In genomic region chr11:8663444-8664392, GRCm38 (mm10) we compare ENCODE assay signal across 8 mouse cellular contexts. TPM values are rescaled to one million over a fixed set of nuclear protein-coding genes. Genes with fewer than 3 reads are reported as not detected.
DNase-seq lines count a peak whose midpoint lies in the region; ATAC-seq and TF ChIP-seq lines count a peak whose summit lies in the region.

No protein-coding gene starts in this region.

- under 1% methylated on average over 52 of the region's 52 CpGs for WGBS in intestine, embryonic 14.5 days
- WGBS in liver, embryonic 14.5 days (ENCODE audit: insufficient replicate concordance): 2% methylated on average over 44 of the region's 52 CpGs
- under 1% methylated on average over 52 of the region's 52 CpGs for WGBS in neural tube, embryonic 12.5 days

- ATAC-seq in frontal cortex, adult (ENCODE audit: low TSS enrichment): peak; percentile 33; the same call in 1 of the 2 replicates
- ATAC-seq in intestine, embryonic 14.5 days (replicated peaks; ENCODE audit: low FRiP score, low TSS enrichment, low read depth): peak; percentile 92
- ATAC-seq in liver, embryonic 14.5 days (ENCODE audit: insufficient read depth): peak; percentile 79
- ATAC-seq in neural tube, embryonic 12.5 days (ENCODE audit: low FRiP score, low read depth): peak; percentile 67

- peak overlapping the region; percentile 74 for H3K4me2 ChIP-seq in intestine, embryonic 14.5 days (ENCODE audit: low read length)
- H3K4me2 ChIP-seq in liver, embryonic 14.5 days (ENCODE audit: low read depth): peak overlapping the region; percentile 77
- peak overlapping the region; percentile 95 for H3K4me2 ChIP-seq in neural tube, embryonic 12.5 days (replicated peaks)

- H3K27me3 ChIP-seq in intestine, embryonic 14.5 days (replicated peaks; ENCODE audit: control insufficient read depth, insufficient read depth, low read length): no peaks in the 10 kb centered on the region
- H3K27me3 ChIP-seq in liver, embryonic 14.5 days (ENCODE audit: control insufficient read depth, insufficient read depth, low read length): peaks cover 11% of the 10 kb centered on the region
- H3K27me3 ChIP-seq in neural tube, embryonic 12.5 days (replicated peaks): peaks cover 7% of the 10 kb centered on the region; the same call in 1 of the 2 replicates

- H3K4me1 ChIP-seq in brown adipose tissue, adult 24 weeks (ENCODE audit: control insufficient read depth, insufficient read depth, insufficient read length, low read length): 0 out of 2 replicates have a peak, but pooled peaks cover 5% of the 10 kb centered on the region
- H3K4me1 ChIP-seq in intestine, embryonic 14.5 days (replicated peaks; ENCODE audit: control insufficient read depth, insufficient read depth, low read length): peaks cover 46% of the 10 kb centered on the region
- H3K4me1 ChIP-seq in liver, embryonic 14.5 days (replicated peaks; ENCODE audit: control insufficient read depth in 2 of 2, insufficient read depth in 2 of 2, low read length in 1 of 2): 0 out of 4 replicates have a peak, but pooled peaks cover 0 to 3% of the 10 kb centered on the region in 2 experiments
- H3K4me1 ChIP-seq in neural tube, embryonic 12.5 days: peaks cover 21% of the 10 kb centered on the region; the same call in 1 of the 2 replicates

- peaks cover 11% of the 10 kb centered on the region; the same call in 1 of the 2 replicates for H3K36me3 ChIP-seq in intestine, embryonic 14.5 days (ENCODE audit: control insufficient read depth, insufficient read depth, low read length)
- H3K36me3 ChIP-seq in liver, embryonic 14.5 days (replicated peaks; ENCODE audit: control insufficient read depth, insufficient read depth, low read depth): no peaks in the 10 kb centered on the region
- H3K36me3 ChIP-seq in neural tube, embryonic 12.5 days: no peaks in the 10 kb centered on the region

- H3K9ac ChIP-seq in intestine, embryonic 14.5 days (ENCODE audit: low read length): peak overlapping the region; percentile 97
- H3K9ac ChIP-seq in liver, embryonic 14.5 days (replicated peaks): peak overlapping the region; percentile 59
- peak overlapping the region; percentile 83 for H3K9ac ChIP-seq in neural tube, embryonic 12.5 days

- no peak for TF ChIP-seq CTCF in liver, embryonic 14.5 days (IDR thresholded peaks at IDR 0.05; ENCODE audit: low read depth)

- peak overlapping the region; percentile 91 for H3K4me3 ChIP-seq in brown adipose tissue, adult 24 weeks (ENCODE audit: insufficient read depth, low read depth, low read length)
- peak overlapping the region; percentile 85 for H3K4me3 ChIP-seq in intestine, embryonic 14.5 days (ENCODE audit: low read depth, low read length)
- peak overlapping the region; percentile 59 to 61 for H3K4me3 ChIP-seq in liver, embryonic 14.5 days (ENCODE audit: insufficient read depth in 1 of 2, low read depth in 2 of 2, low read length in 2 of 2)
- peak overlapping the region; percentile 69 for H3K4me3 ChIP-seq in neural tube, embryonic 12.5 days

- H3K9me3 ChIP-seq in intestine, embryonic 14.5 days (ENCODE audit: control insufficient read depth, low read length): 0 out of 2 replicates have a peak, but pooled peaks cover 2% of the 10 kb centered on the region
- no peaks in the 10 kb centered on the region for H3K9me3 ChIP-seq in liver, embryonic 14.5 days (ENCODE audit: control insufficient read depth, low read length)
- H3K9me3 ChIP-seq in neural tube, embryonic 12.5 days: no peaks in the 10 kb centered on the region; the same call in 1 of the 2 replicates

- no peak for TF ChIP-seq EP300 in liver, embryonic 14.5 days (IDR thresholded peaks at IDR 0.05; ENCODE audit: low read depth)

- no peak for DNase-seq in frontal cortex, postnatal 25 days (ENCODE audit: low spot score in 2 of 2)
- peak; percentile 35 for DNase-seq in gastrocnemius, postnatal 25 days
- DNase-seq in intestine, embryonic 14.5 days (ENCODE audit: low spot score): peak; percentile 91
- no peak for DNase-seq in liver, embryonic 14.5 days (ENCODE audit: low read depth in 3 of 3, low spot score in 3 of 3)
- DNase-seq in thymus, postnatal 14 days: peak; percentile 56

- peak overlapping the region; percentile 31; the same call in 1 of the 2 replicates for H3K27ac ChIP-seq in brown adipose tissue, adult 24 weeks (replicated peaks; ENCODE audit: low read depth, low read length)
- peak overlapping the region; percentile 97 for H3K27ac ChIP-seq in intestine, embryonic 14.5 days (ENCODE audit: low read depth)
- no peak overlapping the region for H3K27ac ChIP-seq in liver, embryonic 14.5 days
- no peak overlapping the region for H3K27ac ChIP-seq in neural tube, embryonic 12.5 days

RNA-seq across cellular contexts. Expression of gene Tns3, which starts 0.6 kb away (rescaled TPM):
- polyA plus RNA-seq in brown adipose tissue, adult 24 weeks (2012; ENCODE audit: insufficient read depth, insufficient read length, missing spikeins): 3.0 TPM in 2 replicates
- 1 to 10 TPM; 6.6 to 7.1 TPM for total RNA-seq in gastrocnemius, postnatal 25 days (2021)
- polyA plus RNA-seq in intestine, embryonic 14.5 days (2014; fragmentation: Nextera tagmentation; extraction: Ambion mirVana): 25.7 and 26.7 TPM in 2 replicates
- polyA plus RNA-seq in liver, embryonic 14.5 days (2012; rRNA removed): 3.0 and 3.4 TPM in 2 replicates
- polyA plus RNA-seq in liver, embryonic 14.5 days (2014; fragmentation: Nextera tagmentation; extraction: Ambion mirVana): 2.0 TPM in 2 replicates
- 12.4 and 12.6 TPM in 2 replicates for polyA plus RNA-seq in neural tube, embryonic 12.5 days (2016; fragmentation: Nextera tagmentation; extraction: Ambion mirVana)

Comparison
In these comparisons a context has a peak if more than half of its experiments do, and no peak if none do; other contexts are left out.
1. ATAC-seq: peak in every context shown above with its lines; median percentile 92 in intestine, embryonic 14.5 days; 79 in liver, embryonic 14.5 days; 67 in neural tube, embryonic 12.5 days; 33 in frontal cortex, adult.
2. DNase-seq: peak in gastrocnemius, postnatal 25 days (single experiment), intestine, embryonic 14.5 days (single experiment) and thymus, postnatal 14 days (single experiment); none in frontal cortex, postnatal 25 days (0 of 2) and liver, embryonic 14.5 days (0 of 3).
3. H3K27ac ChIP-seq: peak in brown adipose tissue, adult 24 weeks (single experiment) and intestine, embryonic 14.5 days (single experiment); none in liver, embryonic 14.5 days (single experiment) and neural tube, embryonic 12.5 days (single experiment).
4. Peak in every context shown above with its lines, with median percentiles within 50 percentile points of each other: H3K4me3 ChIP-seq, H3K4me2 ChIP-seq and H3K9ac ChIP-seq.